Mouse (Mus musculus): ENCODE measurements at regions not wholly inside any gene's neighbourhood (a gene's known extent, or its start where the extent isn't known, plus 50 kb on each side); places are given as distances from the start of the nearest gene placed in this dataset.
"Not testable (repeated sequence)": the region's sequence is repeated elsewhere in the genome, so short reads cannot be mapped to it uniquely, and the experiment has no call there.

DNA sequence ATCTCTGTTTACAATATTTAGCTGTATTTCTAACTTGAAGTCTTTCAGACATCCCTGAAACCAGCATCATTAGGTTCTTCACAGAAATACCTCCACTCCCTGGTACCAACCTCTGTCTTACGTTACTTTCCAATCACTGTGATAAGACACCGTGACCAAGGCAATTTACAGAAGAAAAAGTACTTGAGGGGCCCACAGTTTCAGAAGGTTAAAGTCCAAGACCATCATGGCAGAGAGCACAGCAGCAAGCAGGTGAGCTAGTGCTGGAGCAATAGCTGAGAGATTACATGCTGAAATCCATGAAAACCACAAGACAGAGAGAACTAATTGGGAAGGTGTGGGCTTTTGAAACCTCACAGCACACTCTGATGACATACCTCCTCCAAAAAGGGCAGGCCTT is 84.9 kb upstream of the Tgm3 start:
- ATAC-seq (ENCODE audit: low FRiP score, low TSS enrichment) (no peak), DNase-seq (no peak)
- Histone ChIP-seq H3K9me3 (ENCODE audit: control insufficient read depth, low read length) (no peaks in the 10 kb centered on the region), H3K4me2 (ENCODE audit: low read length) (no peak overlapping the region), H3K27ac (replicated peaks; ENCODE audit: low read depth, low read length) (no peak overlapping the region), H3K27me3 (ENCODE audit: control insufficient read depth, insufficient read depth, low read length) (no peaks in the 10 kb centered on the region), H3K4me3 (replicated peaks; ENCODE audit: low read depth, low read length) (no peak overlapping the region), H3K9ac (replicated peaks; ENCODE audit: low read length) (no peak overlapping the region), H3K36me3 (ENCODE audit: control insufficient read depth, insufficient read depth, low read length) (no peaks in the 10 kb centered on the region), H3K4me1 (ENCODE audit: control insufficient read depth, insufficient read depth, low read length) (no peaks in the 10 kb centered on the region)
- 74% methylated on average over 2 of the region's 2 CpGs for WGBS

DNA sequence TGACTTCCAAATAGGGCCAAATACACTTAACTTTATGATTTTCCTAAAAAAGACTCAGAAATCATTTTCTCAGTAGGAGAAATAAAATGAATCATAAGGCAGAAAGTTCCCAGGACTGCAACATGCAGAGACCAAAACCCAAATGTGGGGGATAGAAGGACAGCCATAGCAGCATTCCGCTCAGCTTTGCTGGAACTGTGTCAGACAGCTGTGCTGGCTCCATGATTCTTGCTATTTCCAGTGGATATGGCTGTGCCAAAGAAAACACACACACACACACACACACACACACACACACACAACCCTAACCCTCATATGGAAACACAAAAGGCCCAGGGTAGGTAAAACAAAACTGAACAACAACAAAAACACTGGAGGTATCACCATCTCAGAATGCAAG is 78.6 kb upstream of the Tgm3 start:
- H3K27ac ChIP-seq (replicated peaks; ENCODE audit: low read depth, low read length): no peak overlapping the region
- H3K9ac ChIP-seq (replicated peaks; ENCODE audit: low read length): no peak overlapping the region
- H3K9me3 ChIP-seq (ENCODE audit: control insufficient read depth, low read length): no peaks in the 10 kb centered on the region
- no peaks in the 10 kb centered on the region for H3K4me1 ChIP-seq (ENCODE audit: control insufficient read depth, insufficient read depth, low read length)
- no peaks in the 10 kb centered on the region for H3K27me3 ChIP-seq (ENCODE audit: control insufficient read depth, insufficient read depth, low read length)
- ATAC-seq (ENCODE audit: low FRiP score, low TSS enrichment) (no peak), DNase-seq (no peak)
- 94% methylated on average over 1 of the region's 1 CpGs for WGBS
- H3K36me3 ChIP-seq (ENCODE audit: control insufficient read depth, insufficient read depth, low read length): no peaks in the 10 kb centered on the region
- no peak overlapping the region for H3K4me2 ChIP-seq (ENCODE audit: low read length)
- H3K4me3 ChIP-seq (replicated peaks; ENCODE audit: low read depth, low read length): no peak overlapping the region

DNA sequence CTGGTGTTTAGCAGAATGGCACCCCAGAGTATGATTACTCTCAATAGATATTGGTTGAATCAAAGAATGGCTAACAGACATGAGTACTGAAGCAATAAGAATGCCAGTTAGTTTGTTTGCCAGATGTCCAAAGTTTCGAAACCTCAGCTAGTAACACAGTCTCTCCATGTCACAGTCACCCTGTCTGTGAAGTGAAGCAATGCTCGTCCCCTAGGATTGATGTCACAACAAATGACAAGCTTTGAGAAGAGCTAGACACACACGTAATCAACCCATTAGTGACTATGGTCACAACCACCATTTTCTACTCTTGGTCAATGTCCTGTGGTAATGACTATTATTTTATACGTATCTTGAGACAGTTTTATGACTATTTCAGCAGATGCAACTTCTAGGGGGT is 69.3 kb upstream of the Tgm3 start:
- DNase-seq (no peak), ATAC-seq (ENCODE audit: low FRiP score, low TSS enrichment) (no peak)
- H3K9me3 ChIP-seq (ENCODE audit: control insufficient read depth, low read length): no peaks in the 10 kb centered on the region
- no peak overlapping the region for H3K9ac ChIP-seq (replicated peaks; ENCODE audit: low read length)
- no peaks in the 10 kb centered on the region for H3K27me3 ChIP-seq (ENCODE audit: control insufficient read depth, insufficient read depth, low read length)
- no peak overlapping the region for H3K27ac ChIP-seq (replicated peaks; ENCODE audit: low read depth, low read length)
- H3K4me2 ChIP-seq (ENCODE audit: low read length): no peak overlapping the region
- no peaks in the 10 kb centered on the region for H3K36me3 ChIP-seq (ENCODE audit: control insufficient read depth, insufficient read depth, low read length)
- H3K4me3 ChIP-seq (replicated peaks; ENCODE audit: low read depth, low read length): no peak overlapping the region
- no peaks in the 10 kb centered on the region for H3K4me1 ChIP-seq (ENCODE audit: control insufficient read depth, insufficient read depth, low read length)
- WGBS: 88% methylated on average over 4 of the region's 4 CpGs

DNA sequence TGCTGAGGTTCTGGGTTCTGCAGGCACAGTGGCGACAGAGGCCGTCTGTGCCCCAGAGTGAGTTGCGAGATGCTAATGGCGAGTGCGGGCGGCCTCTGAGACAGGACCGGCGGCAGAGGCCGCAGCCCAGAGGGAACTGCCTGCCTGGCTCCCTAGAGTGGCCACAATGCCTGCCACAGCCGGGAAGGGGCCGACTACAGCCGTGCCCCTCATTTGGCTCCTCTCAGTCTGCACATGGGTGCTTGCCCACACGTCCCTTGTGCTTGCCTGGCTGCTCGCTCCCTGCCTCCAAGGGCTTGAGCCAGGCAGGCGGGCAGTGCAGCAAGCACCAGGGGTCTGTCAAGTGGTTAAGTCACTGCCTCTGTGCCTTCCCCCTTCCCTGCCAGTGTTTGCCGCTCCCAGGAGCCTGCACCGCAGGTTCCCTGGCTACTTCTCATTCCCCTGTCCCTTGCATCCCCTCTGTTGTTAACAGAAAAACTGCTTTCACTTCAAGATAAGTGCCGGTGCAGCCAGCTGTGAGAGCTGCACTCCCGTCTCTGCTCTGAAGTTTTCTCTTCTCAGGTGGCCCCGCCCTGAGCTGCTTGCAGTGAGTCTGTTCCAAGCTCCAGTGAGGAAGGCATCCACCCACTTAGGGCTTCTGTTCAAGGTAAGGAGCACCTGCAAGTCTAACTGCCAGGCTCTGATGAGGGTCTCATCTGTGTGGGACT is 64.1 kb upstream of the Tgm3 start:
- DNase-seq: peak; percentile 8

DNA sequence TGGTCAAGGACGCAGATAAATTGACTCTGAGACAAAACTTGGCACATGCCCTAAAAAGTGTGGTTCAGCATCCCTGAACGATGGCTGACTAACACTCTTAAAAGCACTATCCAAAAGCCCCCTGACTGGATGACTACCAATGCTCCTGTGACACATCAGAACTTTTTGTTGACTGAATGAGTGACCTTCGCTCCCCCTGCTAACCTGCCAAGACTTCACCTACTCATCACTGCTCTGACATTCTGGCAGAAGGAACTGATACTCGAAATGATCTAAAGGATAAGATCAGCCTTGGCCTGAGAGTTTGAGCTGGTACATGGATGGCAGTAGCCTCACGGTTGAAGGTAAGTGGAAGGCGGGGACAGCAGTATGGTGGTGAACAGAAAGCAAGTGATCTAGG is 62.4 kb upstream of the Tgm3 start:
- H3K36me3 ChIP-seq (ENCODE audit: control insufficient read depth, insufficient read depth, low read length); H3K9ac ChIP-seq (replicated peaks; ENCODE audit: low read length); H3K27ac ChIP-seq (replicated peaks; ENCODE audit: low read depth, low read length); H3K27me3 ChIP-seq (ENCODE audit: control insufficient read depth, insufficient read depth, low read length); DNase-seq; H3K4me1 ChIP-seq (ENCODE audit: control insufficient read depth, insufficient read depth, low read length); H3K9me3 ChIP-seq (ENCODE audit: control insufficient read depth, low read length); ATAC-seq (ENCODE audit: low FRiP score, low TSS enrichment); H3K4me2 ChIP-seq (ENCODE audit: low read length); H3K4me3 ChIP-seq (replicated peaks; ENCODE audit: low read depth, low read length): not testable (repeated sequence)
- WGBS: 91% methylated on average over 6 of the region's 6 CpGs

More for the DNA sequence above, 64.1 kb upstream of the Tgm3 start:
- no peaks in the 10 kb centered on the region for H3K27me3 ChIP-seq (ENCODE audit: control insufficient read depth, insufficient read depth, low read length)
- peak overlapping the region; percentile 41 for H3K4me2 ChIP-seq (ENCODE audit: low read length)
- no peaks in the 10 kb centered on the region for H3K36me3 ChIP-seq (ENCODE audit: control insufficient read depth, insufficient read depth, low read length)
- 29% methylated on average over 20 of the region's 20 CpGs for whole genome bisulfite sequencing
- no peak; the same call in 1 of the 2 replicates for ATAC-seq (ENCODE audit: low FRiP score, low TSS enrichment)
- no peak overlapping the region for H3K4me3 ChIP-seq (replicated peaks; ENCODE audit: low read depth, low read length)
- H3K9me3 ChIP-seq (ENCODE audit: control insufficient read depth, low read length): no peaks in the 10 kb centered on the region
- peak overlapping the region; percentile 31; the same call in 1 of the 2 replicates for H3K9ac ChIP-seq (replicated peaks; ENCODE audit: low read length)
- H3K27ac ChIP-seq (replicated peaks; ENCODE audit: low read depth, low read length): no peak overlapping the region
- H3K4me1 ChIP-seq (ENCODE audit: control insufficient read depth, insufficient read depth, low read length): no peaks in the 10 kb centered on the region

DNA sequence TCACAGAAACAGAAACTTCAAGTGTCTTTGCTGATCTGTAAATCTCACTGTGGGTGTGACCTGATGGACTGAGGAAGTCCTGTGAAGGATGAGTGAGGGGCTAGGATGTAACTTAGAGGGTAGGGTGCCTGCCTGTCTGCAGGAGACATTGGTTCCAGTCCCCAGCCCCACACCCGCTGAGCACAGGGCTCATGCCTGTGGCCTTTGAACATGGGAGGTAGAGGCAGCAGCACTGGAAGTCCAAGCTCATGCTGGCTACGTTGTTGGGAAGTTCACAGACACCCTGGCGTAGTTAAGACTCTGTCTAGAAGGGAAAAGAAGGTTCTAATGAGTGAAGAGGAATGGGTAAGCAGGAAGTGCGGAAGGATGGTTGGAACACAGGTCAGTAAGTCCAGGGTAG is 59.7 kb upstream of the Tgm3 start:
- ATAC-seq (ENCODE audit: low FRiP score, low TSS enrichment): no peak
- Histone ChIP-seq H3K9ac (replicated peaks; ENCODE audit: low read length) (no peak overlapping the region), H3K4me3 (replicated peaks; ENCODE audit: low read depth, low read length) (no peak overlapping the region), H3K27me3 (ENCODE audit: control insufficient read depth, insufficient read depth, low read length) (no peaks in the 10 kb centered on the region), H3K4me1 (ENCODE audit: control insufficient read depth, insufficient read depth, low read length) (no peaks in the 10 kb centered on the region), H3K36me3 (ENCODE audit: control insufficient read depth, insufficient read depth, low read length) (no peaks in the 10 kb centered on the region), H3K27ac (replicated peaks; ENCODE audit: low read depth, low read length) (no peak overlapping the region), H3K9me3 (ENCODE audit: control insufficient read depth, low read length) (no peaks in the 10 kb centered on the region), H3K4me2 (ENCODE audit: low read length) (no peak overlapping the region)
- WGBS: 94% methylated on average over 4 of the region's 4 CpGs
- DNase-seq: no peak

DNA sequence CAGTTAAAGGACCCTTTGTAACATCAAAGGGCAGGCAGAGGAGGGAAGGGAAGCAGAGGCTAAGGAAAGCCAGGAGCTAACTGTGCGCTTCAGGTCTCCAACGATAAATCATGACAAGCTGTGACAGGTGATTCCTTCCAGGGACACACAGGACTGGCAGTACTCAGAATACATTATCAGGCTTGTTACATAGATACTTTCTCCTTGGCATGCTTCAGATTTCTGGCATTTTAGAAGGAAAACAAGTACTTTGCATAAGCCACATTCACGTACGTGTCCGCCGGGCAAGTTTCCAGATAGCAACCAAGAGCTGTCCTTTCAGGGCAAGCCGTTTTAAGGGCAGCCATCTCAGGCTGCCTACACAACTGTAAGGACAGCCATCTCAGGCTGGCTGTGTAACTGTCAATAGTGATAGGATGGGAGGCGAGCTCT is 56.9 kb upstream of the Tgm3 start:
- WGBS: 72% methylated on average over 8 of the region's 8 CpGs
- Histone ChIP-seq H3K9ac (replicated peaks; ENCODE audit: low read length) (no peak overlapping the region), H3K27me3 (ENCODE audit: control insufficient read depth, insufficient read depth, low read length) (no peaks in the 10 kb centered on the region), H3K4me1 (ENCODE audit: control insufficient read depth, insufficient read depth, low read length) (no peaks in the 10 kb centered on the region), H3K27ac (replicated peaks; ENCODE audit: low read depth, low read length) (no peak overlapping the region), H3K4me3 (replicated peaks; ENCODE audit: low read depth, low read length) (no peak overlapping the region), H3K9me3 (ENCODE audit: control insufficient read depth, low read length) (no peaks in the 10 kb centered on the region), H3K36me3 (ENCODE audit: control insufficient read depth, insufficient read depth, low read length) (no peaks in the 10 kb centered on the region), H3K4me2 (ENCODE audit: low read length) (no peak overlapping the region)
- DNase-seq (peak; percentile 18), ATAC-seq (ENCODE audit: low FRiP score, low TSS enrichment) (no peak)

DNA sequence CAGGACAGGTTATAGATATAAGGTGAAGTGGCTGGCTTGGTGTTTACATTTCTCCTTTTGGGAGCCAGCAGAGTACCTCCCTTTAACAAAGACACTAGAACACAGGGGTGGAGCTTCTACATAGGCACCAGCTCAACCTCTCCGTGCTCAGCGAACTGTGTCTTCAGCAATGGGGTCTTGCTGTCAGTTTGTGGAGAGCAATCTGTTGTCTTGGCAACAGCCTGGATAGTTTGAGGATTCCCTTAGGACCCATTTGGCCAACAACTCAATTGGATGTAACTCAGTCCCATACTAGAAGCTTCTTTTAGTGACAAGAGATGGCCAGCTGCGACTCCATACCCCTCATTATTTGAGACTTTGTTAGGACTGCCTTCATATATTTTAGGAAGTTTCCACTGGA is 54.0 kb upstream of the Tgm3 start:
- H3K4me3 ChIP-seq (replicated peaks; ENCODE audit: low read depth, low read length): no peak overlapping the region
- H3K27me3 ChIP-seq (ENCODE audit: control insufficient read depth, insufficient read depth, low read length): no peaks in the 10 kb centered on the region
- no peak overlapping the region for H3K9ac ChIP-seq (replicated peaks; ENCODE audit: low read length)
- H3K36me3 ChIP-seq (ENCODE audit: control insufficient read depth, insufficient read depth, low read length): no peaks in the 10 kb centered on the region
- no peak overlapping the region for H3K4me2 ChIP-seq (ENCODE audit: low read length)
- ATAC-seq (ENCODE audit: low FRiP score, low TSS enrichment) (no peak), DNase-seq (peak; percentile 25)
- no peak overlapping the region for H3K27ac ChIP-seq (replicated peaks; ENCODE audit: low read depth, low read length)
- H3K9me3 ChIP-seq (ENCODE audit: control insufficient read depth, low read length): no peaks in the 10 kb centered on the region
- H3K4me1 ChIP-seq (ENCODE audit: control insufficient read depth, insufficient read depth, low read length): no peaks in the 10 kb centered on the region
- WGBS: 26% methylated on average over 3 of the region's 3 CpGs

DNA sequence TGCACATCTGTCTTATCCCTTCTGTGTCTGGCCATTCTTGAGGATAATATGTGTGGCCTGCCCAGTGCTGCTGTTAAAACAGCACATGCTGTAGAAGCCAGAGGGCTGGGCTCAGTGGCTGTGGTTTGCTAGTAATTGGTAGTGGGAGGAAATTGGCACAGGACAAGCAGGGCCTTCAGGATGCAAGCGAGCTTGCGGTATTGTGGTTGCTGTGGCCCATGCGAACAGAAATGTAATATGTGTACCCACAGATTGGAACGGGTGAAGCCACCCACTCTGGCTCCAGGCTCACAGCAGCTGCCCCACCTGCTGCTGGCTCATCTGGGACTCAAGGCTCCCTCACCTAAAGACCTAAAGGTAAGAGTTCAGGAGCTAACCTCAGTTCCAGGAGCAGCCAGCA is 51.8 kb upstream of the Tgm3 start:
- no peaks in the 10 kb centered on the region for H3K36me3 ChIP-seq (ENCODE audit: control insufficient read depth, insufficient read depth, low read length)
- H3K4me2 ChIP-seq (ENCODE audit: low read length): no peak overlapping the region
- H3K27ac ChIP-seq (replicated peaks; ENCODE audit: low read depth, low read length): no peak overlapping the region
- WGBS: 84% methylated on average over 4 of the region's 4 CpGs
- ATAC-seq (ENCODE audit: low FRiP score, low TSS enrichment) (no peak), DNase-seq (no peak)
- no peaks in the 10 kb centered on the region for H3K9me3 ChIP-seq (ENCODE audit: control insufficient read depth, low read length)
- H3K9ac ChIP-seq (replicated peaks; ENCODE audit: low read length): no peak overlapping the region
- no peak overlapping the region for H3K4me3 ChIP-seq (replicated peaks; ENCODE audit: low read depth, low read length)
- no peaks in the 10 kb centered on the region for H3K27me3 ChIP-seq (ENCODE audit: control insufficient read depth, insufficient read depth, low read length)
- no peaks in the 10 kb centered on the region for H3K4me1 ChIP-seq (ENCODE audit: control insufficient read depth, insufficient read depth, low read length)
